Mouse (Mus musculus) 3134 (cell line): ENCODE measurements at regions not wholly inside any gene's neighbourhood (a gene's known extent, or its start where the extent isn't known, plus 50 kb on each side); places are given as distances from the start of the nearest gene placed in this dataset.

Source experiments
- DNase-seq: peaks from one replicate; pipeline ENCODE4 v3.0.0-alpha.2; 2011; ENCODE audit warnings: low spot score; ENCODE audit not compliant: insufficient read length; ENCODE audit errors: extremely low read depth

DNA sequence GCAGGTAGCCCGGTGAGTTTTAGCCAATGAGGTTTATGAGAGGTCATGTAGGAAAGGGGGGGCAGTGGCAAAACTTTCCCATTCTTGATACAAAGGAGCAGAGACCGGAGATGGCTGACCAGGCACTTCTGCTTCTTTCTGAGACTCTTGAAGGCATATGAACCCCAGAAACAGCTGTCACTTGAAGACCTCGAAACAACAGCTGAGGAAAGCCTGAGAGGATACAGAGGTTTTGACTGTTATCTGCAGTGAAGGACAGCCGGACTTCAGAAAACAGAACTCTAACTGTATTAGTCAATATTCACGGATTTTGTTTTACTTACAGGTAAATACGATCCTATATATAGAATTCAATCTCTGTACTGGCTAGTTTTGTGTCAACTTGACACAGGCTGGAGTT lies 50.0 kb upstream of the Tiparp start:
- DNase-seq, result no peak

- no peak for DNase-seq
These were observed 51.1 kb upstream of the Tiparp start for GRCm38 (mm10) chr3:65477111-65477510.

DNA sequence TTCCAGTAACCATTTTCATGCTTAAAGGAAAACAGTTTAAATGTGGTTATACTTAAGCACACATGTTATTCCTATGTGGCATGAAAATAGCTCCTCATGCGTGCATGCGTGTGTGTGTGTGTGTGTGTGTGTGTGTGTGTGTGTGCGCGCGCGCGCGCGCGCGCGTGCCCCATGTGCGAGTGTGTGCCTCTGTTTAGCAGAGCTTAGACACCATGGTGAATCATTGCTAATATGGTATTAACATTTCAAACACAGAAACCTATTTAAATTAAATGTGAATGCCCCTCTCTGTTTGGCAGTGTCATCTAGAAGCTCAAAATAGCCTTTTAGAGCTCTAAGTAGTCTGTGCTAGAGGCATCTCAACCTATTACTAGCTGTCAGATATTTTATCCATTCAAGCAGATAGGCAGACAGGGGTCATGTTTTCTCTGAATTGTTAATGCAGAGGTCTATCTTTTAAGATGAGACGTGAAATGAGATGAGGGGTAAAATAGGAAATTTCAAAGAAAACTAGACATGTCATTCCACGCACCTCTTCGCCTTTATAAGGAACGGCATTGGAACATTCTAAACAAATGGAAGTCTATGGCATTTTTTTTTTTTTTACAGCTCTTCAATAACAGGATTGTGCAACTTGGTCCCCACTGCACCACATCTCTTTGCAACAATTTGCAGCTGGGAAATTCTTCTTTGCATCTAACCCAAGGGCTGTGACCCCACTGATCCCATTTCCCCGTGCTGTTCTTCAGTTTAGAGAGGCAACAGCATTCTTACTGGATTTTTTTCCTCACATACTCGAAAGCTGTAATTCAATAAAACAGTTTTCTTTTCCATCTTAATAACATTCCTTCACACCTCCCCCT lies 51.9 kb upstream of the Tiparp start:
- DNase-seq, result no peak

DNA sequence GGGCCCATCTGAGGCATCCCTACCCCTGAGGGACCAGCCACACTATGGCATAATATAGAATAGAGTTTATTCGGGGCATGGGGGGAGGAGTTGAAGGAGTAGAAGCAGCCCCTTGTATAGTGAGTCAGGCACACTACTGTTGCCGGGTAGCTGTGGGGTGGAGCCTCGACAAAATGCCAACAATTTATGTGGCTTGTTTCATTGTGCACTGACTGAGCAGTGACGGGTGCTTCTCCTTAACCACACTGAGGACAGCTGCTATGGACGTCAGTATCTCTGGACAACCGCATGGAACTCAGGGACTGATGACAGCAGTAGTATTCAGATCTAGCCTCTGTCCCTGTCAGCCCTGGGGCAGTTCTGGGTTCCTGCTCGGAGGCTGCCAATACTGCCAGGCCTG lies 53.6 kb upstream of the Tiparp start:
- peak; percentile 47 for DNase-seq

- DNase-seq, result no peak
These were observed 56.4 kb upstream of the Tiparp start for GRCm38 (mm10) chr3:65471796-65472195.

GRCm38 (mm10) chr3:65469207-65469606 lies 59.0 kb upstream of the Tiparp start:
- no peak for DNase-seq

DNA sequence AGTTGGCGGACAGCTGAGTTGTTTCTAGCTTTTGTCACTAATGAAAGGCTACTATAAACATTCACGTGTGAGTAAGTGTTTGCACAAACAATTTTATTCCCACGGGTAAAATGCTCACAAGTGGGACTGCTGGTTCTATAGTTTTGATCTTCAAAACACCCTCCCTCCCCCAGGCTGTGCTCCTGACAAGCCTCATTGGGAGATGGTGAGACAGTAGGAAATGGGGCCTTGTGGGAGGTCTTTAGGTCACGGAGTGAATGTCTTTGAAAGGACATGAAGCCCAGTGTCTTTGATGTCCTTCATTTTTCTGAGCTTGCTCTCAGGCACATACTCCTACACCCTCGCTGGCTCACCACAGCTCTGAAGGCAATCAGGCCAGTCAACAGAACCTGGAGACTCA lies 63.4 kb upstream of the Tiparp start:
- DNase-seq, result no peak

DNA sequence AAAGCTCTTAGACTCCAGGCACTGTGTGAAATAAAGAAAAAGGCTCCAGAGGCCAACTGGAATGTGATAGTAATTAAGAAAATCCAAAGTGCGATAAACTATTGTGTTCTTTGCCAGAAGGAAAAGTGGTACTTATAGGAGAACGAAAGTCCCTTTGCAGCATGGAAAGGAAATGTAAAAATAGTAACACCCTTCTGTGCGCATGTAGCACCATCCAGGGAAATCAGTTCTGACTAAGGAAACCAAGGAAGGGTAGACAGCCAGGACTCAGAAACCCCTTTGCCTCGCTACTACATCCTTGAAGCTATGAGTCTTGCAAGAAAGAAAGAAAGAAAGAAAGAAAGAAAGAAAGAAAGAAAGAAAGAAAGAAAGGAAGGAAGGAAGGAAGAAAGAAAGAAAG lies 67.3 kb upstream of the Tiparp start:
- DNase-seq, result no peak

DNA sequence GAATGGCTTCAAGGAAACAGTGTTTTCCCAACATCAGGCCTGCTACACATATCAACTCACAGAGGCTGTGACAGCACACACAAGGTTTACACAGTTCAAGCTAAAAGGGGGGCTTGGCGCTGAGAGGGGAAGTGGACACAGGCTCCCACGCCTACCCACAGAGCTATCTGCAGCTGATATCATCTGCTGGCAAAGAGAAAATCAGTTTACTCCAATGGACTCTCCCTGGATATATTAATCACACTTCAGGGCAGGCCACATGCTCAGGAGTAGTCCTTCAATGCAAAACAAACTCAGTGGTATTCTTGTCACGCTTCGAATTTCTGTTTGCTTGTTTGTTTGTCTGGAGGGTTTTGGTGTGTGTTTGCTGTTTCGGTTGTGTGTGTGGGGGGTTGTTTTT lies 67.3 kb upstream of the Ssr3 start:
- no peak for DNase-seq

- no peak for DNase-seq
These were observed 65.5 kb upstream of the Ssr3 start for GRCm38 (mm10) chr3:65457931-65458330.

DNA sequence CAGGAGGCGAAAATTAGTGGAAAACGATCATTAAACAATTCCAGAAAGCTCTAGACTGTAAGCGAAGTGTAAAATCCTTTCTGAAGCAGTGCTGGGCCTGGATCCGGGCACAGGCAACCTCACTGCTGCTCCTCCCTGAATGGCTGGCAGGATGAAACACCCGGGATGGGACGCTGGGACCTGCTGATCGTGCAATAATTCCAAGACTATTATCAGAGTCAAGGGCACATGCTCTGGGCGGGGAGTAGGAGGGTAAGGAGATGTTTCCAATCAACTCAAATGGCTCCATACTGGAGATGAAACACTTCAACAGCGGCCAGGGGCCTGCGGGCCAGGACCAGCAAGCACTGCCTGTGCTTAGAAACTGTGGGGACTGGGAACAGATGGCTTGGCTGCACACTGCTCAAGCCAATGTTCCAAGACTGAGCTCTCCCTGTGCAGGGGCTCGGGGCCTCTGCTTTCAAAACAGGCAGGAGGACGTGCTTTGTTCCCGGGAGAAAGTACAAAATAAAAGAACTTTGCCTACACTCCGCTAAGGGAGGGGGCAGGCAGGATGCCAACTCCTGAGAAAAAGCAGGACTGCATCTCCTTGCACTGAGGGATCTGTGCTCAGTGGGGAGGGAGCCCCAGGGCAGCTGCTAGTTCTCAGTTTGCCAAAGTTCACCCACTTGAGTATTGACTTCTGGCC lies 63.3 kb upstream of the Ssr3 start:
- DNase-seq, result no peak

DNA sequence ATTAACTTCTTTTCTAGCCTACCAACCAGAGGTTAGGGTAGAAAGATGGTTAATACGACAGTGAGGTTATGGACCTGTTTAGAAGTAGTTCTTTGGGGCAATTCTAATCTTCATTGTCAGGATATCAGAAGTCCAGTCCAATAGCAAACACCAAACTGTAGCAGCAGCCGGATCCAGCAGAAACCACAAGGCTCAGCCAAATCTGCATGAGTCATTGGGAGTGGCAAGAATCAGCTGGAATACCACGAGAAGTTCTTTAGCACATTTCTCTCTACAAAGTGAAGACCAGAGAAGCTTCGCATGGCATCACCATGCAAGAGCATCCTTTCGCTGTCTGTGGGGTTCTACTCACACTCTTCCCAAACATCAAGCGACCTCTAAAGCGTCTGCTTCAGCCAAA lies 61.9 kb upstream of the Ssr3 start:
- DNase-seq, result no peak

DNA sequence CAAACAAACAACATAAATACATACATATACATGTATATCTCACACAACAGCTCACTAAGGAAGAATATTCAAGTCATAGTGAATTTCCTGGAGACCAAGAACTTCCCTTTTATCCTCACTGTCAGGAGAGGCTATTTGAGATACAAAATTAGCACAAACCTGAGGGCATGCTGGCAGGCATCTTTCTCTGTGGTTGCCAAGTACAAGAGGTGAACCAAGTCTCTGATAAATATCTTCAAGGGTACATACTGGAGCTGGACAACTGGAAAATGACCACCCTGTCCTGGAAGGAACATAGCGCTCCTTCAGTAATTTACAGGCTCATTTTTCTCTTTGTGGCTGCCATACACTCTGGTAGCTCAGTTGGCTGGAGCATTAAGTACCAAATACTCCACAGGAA lies 56.8 kb upstream of the Ssr3 start:
- no peak for DNase-seq

DNA sequence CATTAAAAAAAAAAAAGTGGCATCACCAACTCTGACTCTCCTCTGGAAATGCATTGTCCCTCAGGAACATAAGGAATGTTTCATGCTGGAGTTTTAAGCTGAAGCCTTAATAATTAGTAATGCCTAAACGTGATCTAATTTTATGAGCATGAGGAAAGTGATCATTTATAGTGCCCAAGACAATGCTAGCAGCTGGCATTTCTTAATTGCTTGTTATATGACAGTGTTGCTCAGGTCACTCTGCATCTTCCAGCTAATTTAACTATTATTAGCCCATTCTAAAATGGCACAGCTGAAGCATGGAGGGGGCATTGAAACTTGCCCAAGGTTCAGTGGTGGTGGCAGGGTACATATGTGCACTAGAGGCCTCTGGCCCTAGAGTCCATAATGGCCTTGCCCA lies 51.3 kb upstream of the Ssr3 start:
- no peak for DNase-seq

DNA sequence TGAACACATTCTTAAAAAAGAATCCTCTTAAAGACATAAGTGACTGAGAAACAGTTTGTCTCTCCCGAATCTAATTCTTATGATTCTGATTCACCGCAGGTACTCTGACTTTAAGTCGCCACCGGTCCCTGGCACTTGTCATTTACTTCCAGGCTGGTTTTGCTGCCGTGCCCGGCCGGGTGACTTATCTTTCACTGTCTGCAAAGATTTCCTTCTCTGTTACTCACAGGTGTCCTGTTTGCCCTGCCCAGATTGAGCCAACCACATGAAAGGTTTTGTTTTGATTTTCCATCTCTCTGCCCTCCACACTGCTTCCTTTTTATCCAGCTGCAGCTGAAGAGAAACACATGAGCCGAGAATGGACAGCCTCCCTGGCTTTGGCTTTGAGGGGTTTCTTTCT lies 50.5 kb upstream of the Ssr3 start:
- no peak for DNase-seq

DNA sequence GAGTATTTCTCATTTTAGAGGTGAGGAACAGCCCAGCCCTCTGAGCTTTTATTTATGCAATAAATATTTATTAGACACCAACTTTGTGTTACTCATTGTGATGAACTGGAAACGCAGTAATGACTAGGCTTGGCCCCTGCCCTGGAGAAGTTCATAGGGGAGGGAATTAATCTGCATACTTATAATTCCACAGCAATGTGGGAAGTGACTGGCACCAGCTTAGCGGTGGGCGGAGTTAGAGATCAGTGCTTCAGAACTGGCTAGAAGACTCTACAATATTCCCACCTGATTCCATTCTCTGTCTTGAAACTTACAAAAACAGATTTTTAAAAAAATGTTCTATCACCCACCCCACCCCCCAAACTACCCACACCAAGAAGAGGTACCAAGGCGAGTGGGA lies 49.8 kb upstream of the Ssr3 start:
- no peak for DNase-seq
